Mouse (Mus musculus): ENCODE results near the gene Arhgap22. TPM values are rescaled to one million over a fixed set of nuclear protein-coding genes. Genes with fewer than 3 reads are reported as not detected.
A peak's percentile ranks its signal among the peaks of the same experiment; 100 is the strongest.

The Arhgap22 gene
- total and polyA plus RNA-seq, 2 experiments from 2014 or later, result 1.5 to 4.2 TPM

GRCm38 (mm10) chr14:33322661-33323088 is 108.8 kb downstream of the Arhgap22 start:
- TF ChIP-seq EP300 (IDR thresholded peaks at IDR 0.05; ENCODE audit: low read depth) (no peak), CTCF (IDR thresholded peaks at IDR 0.05; ENCODE audit: low read depth) (peak; percentile 60)
- no peak for ATAC-seq (ENCODE audit: insufficient read depth, low read depth)
- Histone ChIP-seq H3K9me3 (replicated peaks; ENCODE audit: control insufficient read depth, low read length) (no peaks in the 10 kb centered on the region), H3K27ac (ENCODE audit: low read depth) (no peak overlapping the region), H3K4me2 (ENCODE audit: low read depth, low read length) (no peak overlapping the region), H3K27me3 (ENCODE audit: control insufficient read depth, insufficient read depth, low read length) (peaks cover 19% of the 10 kb centered on the region), H3K4me1 (ENCODE audit: control insufficient read depth, insufficient read depth) (peaks cover 9% of the 10 kb centered on the region; the same call in 1 of the 2 replicates), H3K9ac (replicated peaks; ENCODE audit: low read depth, low read length) (no peak overlapping the region), H3K4me3 (ENCODE audit: low read depth, low read length) (no peak overlapping the region), H3K36me3 (replicated peaks; ENCODE audit: control insufficient read depth, insufficient read depth, low read length) (no peaks in the 10 kb centered on the region)
- DNase-seq (ENCODE audit: low spot score), result peak; percentile 56
- 26% methylated on average over 7 of the region's 7 CpGs for WGBS

- WGBS, result 56% methylated on average over 6 of the region's 6 CpGs
- H3K27me3 ChIP-seq (ENCODE audit: control insufficient read depth, insufficient read depth, low read length), result peaks cover 15% of the 10 kb centered on the region
- no peaks in the 10 kb centered on the region for H3K9me3 ChIP-seq (replicated peaks; ENCODE audit: control insufficient read depth, low read length)
- no peaks in the 10 kb centered on the region for H3K36me3 ChIP-seq (replicated peaks; ENCODE audit: control insufficient read depth, insufficient read depth, low read length)
- no peak for ATAC-seq (ENCODE audit: insufficient read depth, low read depth)
- no peak overlapping the region for H3K27ac ChIP-seq (ENCODE audit: low read depth)
- no peak overlapping the region for H3K9ac ChIP-seq (replicated peaks; ENCODE audit: low read depth, low read length)
- no peak for TF ChIP-seq CTCF (IDR thresholded peaks at IDR 0.05; ENCODE audit: low read depth)
- TF ChIP-seq EP300 (IDR thresholded peaks at IDR 0.05; ENCODE audit: low read depth), result no peak
- H3K4me2 ChIP-seq (ENCODE audit: low read depth, low read length), result no peak overlapping the region
- no peak overlapping the region for H3K4me3 ChIP-seq (ENCODE audit: low read depth, low read length)
- peaks cover 24% of the 10 kb centered on the region for H3K4me1 ChIP-seq (ENCODE audit: control insufficient read depth, insufficient read depth)
- DNase-seq (ENCODE audit: low spot score), result no peak
Measured at GRCm38 (mm10) chr14:33324556-33324955, 110.7 kb downstream of the Arhgap22 start.

- ATAC-seq (ENCODE audit: insufficient read depth, low read depth) (peak; percentile 34; the same call in 1 of the 2 replicates), DNase-seq (ENCODE audit: low spot score) (no peak)
- no peak for TF ChIP-seq CTCF (IDR thresholded peaks at IDR 0.05; ENCODE audit: low read depth)
- TF ChIP-seq EP300 (IDR thresholded peaks at IDR 0.05; ENCODE audit: low read depth), result no peak
- no peak overlapping the region for H3K9ac ChIP-seq (replicated peaks; ENCODE audit: low read depth, low read length)
- no peak overlapping the region; the same call in 1 of the 2 replicates for H3K4me2 ChIP-seq (ENCODE audit: low read depth, low read length)
- no peaks in the 10 kb centered on the region for H3K36me3 ChIP-seq (replicated peaks; ENCODE audit: control insufficient read depth, insufficient read depth, low read length)
- H3K4me1 ChIP-seq (ENCODE audit: control insufficient read depth, insufficient read depth), result peaks cover 27% of the 10 kb centered on the region
- WGBS, result 31% methylated on average over 5 of the region's 5 CpGs
- 0 out of 2 replicates have a peak, but pooled peaks cover 5% of the 10 kb centered on the region for H3K27me3 ChIP-seq (ENCODE audit: control insufficient read depth, insufficient read depth, low read length)
- no peak overlapping the region for H3K27ac ChIP-seq (ENCODE audit: low read depth)
- H3K4me3 ChIP-seq (ENCODE audit: low read depth, low read length), result no peak overlapping the region
- no peaks in the 10 kb centered on the region for H3K9me3 ChIP-seq (replicated peaks; ENCODE audit: control insufficient read depth, low read length)
Measured at GRCm38 (mm10) chr14:33328369-33328768, 114.5 kb downstream of the Arhgap22 start.

GRCm38 (mm10) chr14:33329297-33329805 is 115.5 kb downstream of the Arhgap22 start:
- Histone ChIP-seq H3K27me3 (ENCODE audit: control insufficient read depth, insufficient read depth, low read length) (peaks cover 3% of the 10 kb centered on the region; the same call in 1 of the 2 replicates), H3K27ac (ENCODE audit: low read depth) (no peak overlapping the region), H3K4me2 (ENCODE audit: low read depth, low read length) (no peak overlapping the region), H3K36me3 (replicated peaks; ENCODE audit: control insufficient read depth, insufficient read depth, low read length) (no peaks in the 10 kb centered on the region), H3K4me3 (ENCODE audit: low read depth, low read length) (no peak overlapping the region), H3K9me3 (replicated peaks; ENCODE audit: control insufficient read depth, low read length) (no peaks in the 10 kb centered on the region), H3K9ac (replicated peaks; ENCODE audit: low read depth, low read length) (no peak overlapping the region), H3K4me1 (ENCODE audit: control insufficient read depth, insufficient read depth) (peaks cover 27% of the 10 kb centered on the region)
- DNase-seq (ENCODE audit: low spot score) (peak; percentile 35), ATAC-seq (ENCODE audit: insufficient read depth, low read depth) (no peak)
- 76% methylated on average over 5 of the region's 5 CpGs for WGBS
- TF ChIP-seq EP300 (IDR thresholded peaks at IDR 0.05; ENCODE audit: low read depth) (no peak), CTCF (IDR thresholded peaks at IDR 0.05; ENCODE audit: low read depth) (no peak)

GRCm38 (mm10) chr14:33330986-33331385 is 117.2 kb downstream of the Arhgap22 start:
- peaks cover 27% of the 10 kb centered on the region for H3K4me1 ChIP-seq (ENCODE audit: control insufficient read depth, insufficient read depth)
- peaks cover 5% of the 10 kb centered on the region; the same call in 1 of the 2 replicates for H3K27me3 ChIP-seq (ENCODE audit: control insufficient read depth, insufficient read depth, low read length)
- no peaks in the 10 kb centered on the region for H3K36me3 ChIP-seq (replicated peaks; ENCODE audit: control insufficient read depth, insufficient read depth, low read length)
- H3K4me3 ChIP-seq (ENCODE audit: low read depth, low read length), result no peak overlapping the region
- no peak overlapping the region for H3K27ac ChIP-seq (ENCODE audit: low read depth)
- no peak overlapping the region for H3K9ac ChIP-seq (replicated peaks; ENCODE audit: low read depth, low read length)
- no peaks in the 10 kb centered on the region for H3K9me3 ChIP-seq (replicated peaks; ENCODE audit: control insufficient read depth, low read length)
- ATAC-seq (ENCODE audit: insufficient read depth, low read depth) (no peak), DNase-seq (ENCODE audit: low spot score) (peak; percentile 31)
- WGBS, result 45% methylated on average over 4 of the region's 4 CpGs
- TF ChIP-seq EP300 (IDR thresholded peaks at IDR 0.05; ENCODE audit: low read depth) (no peak), CTCF (IDR thresholded peaks at IDR 0.05; ENCODE audit: low read depth) (peak; percentile 33)
- H3K4me2 ChIP-seq (ENCODE audit: low read depth, low read length), result no peak overlapping the region

- Histone ChIP-seq H3K4me1 (ENCODE audit: control insufficient read depth, insufficient read depth) (peaks cover 27% of the 10 kb centered on the region), H3K27me3 (ENCODE audit: control insufficient read depth, insufficient read depth, low read length) (peaks cover 5% of the 10 kb centered on the region; the same call in 1 of the 2 replicates), H3K4me2 (ENCODE audit: low read depth, low read length) (no peak overlapping the region), H3K4me3 (ENCODE audit: low read depth, low read length) (no peak overlapping the region), H3K27ac (ENCODE audit: low read depth) (no peak overlapping the region), H3K36me3 (replicated peaks; ENCODE audit: control insufficient read depth, insufficient read depth, low read length) (no peaks in the 10 kb centered on the region), H3K9me3 (replicated peaks; ENCODE audit: control insufficient read depth, low read length) (no peaks in the 10 kb centered on the region), H3K9ac (replicated peaks; ENCODE audit: low read depth, low read length) (no peak overlapping the region)
- DNase-seq (ENCODE audit: low spot score) (no peak), ATAC-seq (ENCODE audit: insufficient read depth, low read depth) (no peak)
- WGBS, result 30% methylated on average over 4 of the region's 4 CpGs
- no peak for TF ChIP-seq CTCF (IDR thresholded peaks at IDR 0.05; ENCODE audit: low read depth)
- TF ChIP-seq EP300 (IDR thresholded peaks at IDR 0.05; ENCODE audit: low read depth), result no peak
Measured at GRCm38 (mm10) chr14:33331627-33332026, 117.8 kb downstream of the Arhgap22 start.
